ENCODE assay signal across 14 mouse cellular contexts in the genomic region with DNA sequence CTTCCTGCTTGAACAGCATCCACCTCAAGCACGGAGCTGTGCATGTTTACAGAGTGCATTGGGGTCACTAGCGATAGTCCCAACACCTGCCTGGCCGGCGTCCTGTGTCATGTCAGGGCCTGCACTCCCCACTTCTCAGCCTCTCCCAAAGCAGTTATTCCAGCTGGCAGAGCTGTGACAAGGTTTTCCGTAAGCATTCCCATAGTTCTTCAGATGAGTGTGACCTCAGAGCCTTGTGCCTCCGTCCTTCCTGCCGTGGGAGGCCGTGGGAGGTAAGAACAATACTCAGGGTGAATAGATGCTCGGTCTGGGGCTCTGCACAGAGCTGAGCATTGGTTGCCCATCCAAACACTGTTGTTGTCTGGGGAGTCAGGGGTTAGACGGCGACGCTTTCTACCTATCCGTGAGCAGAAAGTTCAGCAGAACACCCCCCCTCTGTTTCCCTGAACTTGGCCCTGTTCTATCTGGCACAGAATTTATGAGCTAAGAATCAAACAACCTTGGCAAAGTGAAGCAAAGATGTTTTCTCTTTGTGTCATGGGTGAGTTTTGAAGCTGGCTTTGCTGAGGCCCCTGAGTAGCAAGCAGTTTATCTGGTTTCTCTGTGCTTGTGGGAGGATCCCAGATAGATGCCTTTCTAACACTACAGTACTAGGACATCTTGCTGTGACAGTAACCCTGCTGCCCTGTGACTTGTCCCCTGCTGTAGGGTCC. TPM values are rescaled to one million over a fixed set of nuclear protein-coding genes. Genes with fewer than 3 reads are reported as not detected.
DNase-seq lines count a peak whose midpoint lies in the region; ATAC-seq and TF ChIP-seq lines count a peak whose summit lies in the region.
"Had no signal": no experiment of that assay in that cellular context is flagged by ENCODE, and none has a peak within 500 bp of the region (broad histone marks: within the 10 kb centered on the region; RNA-seq: fewer than 3 reads in every experiment).

No protein-coding gene starts in this region.

- ATAC-seq in heart, embryonic 16.5 days (replicated peaks; ENCODE audit: extremely low read depth, insufficient read depth, low FRiP score), result no peak
- ATAC-seq in lung, embryonic 15.5 days (ENCODE audit: borderline replicate concordance, extremely low read depth, low FRiP score, low TSS enrichment), result no peak
- no peak; the same call in 1 of the 2 replicates for ATAC-seq in stomach, postnatal 0 days (ENCODE audit: low FRiP score, low TSS enrichment)
- no peak for ATAC-seq in intestine, embryonic 16.5 days
- ATAC-seq: intestine, embryonic 15.5 days had no signal

- peak; percentile 74 for DNase-seq in adrenal gland, adult 2 months
- DNase-seq in adrenal gland, adult 18-20 months (ENCODE audit: low spot score in 2 of 2), result no peak
- no peak for DNase-seq in heart, postnatal 25 days (ENCODE audit: low spot score)
- no peak for DNase-seq in lung, postnatal 14 days
- DNase-seq in stomach, postnatal 0 days (ENCODE audit: low spot score), result no peak
- DNase-seq: cerebellum, postnatal 36 days; layer of hippocampus, postnatal 36 days; liver; lung, postnatal 10 days had no signal

- no peak for TF ChIP-seq CTCF in stomach, postnatal 0 days (IDR thresholded peaks at IDR 0.05; ENCODE audit: low read depth)

- peaks cover 47% of the 10 kb centered on the region for H3K4me1 ChIP-seq in heart, embryonic 16.5 days (ENCODE audit: control insufficient read depth, insufficient read depth, low read length)
- peaks cover 47% of the 10 kb centered on the region for H3K4me1 ChIP-seq in lung, embryonic 15.5 days
- H3K4me1 ChIP-seq in stomach, postnatal 0 days (replicated peaks; ENCODE audit: control insufficient read depth, insufficient read depth), result peaks cover 13% of the 10 kb centered on the region
- H3K4me1 ChIP-seq in intestine, embryonic 16.5 days (ENCODE audit: control insufficient read depth, insufficient read depth, low read length), result peaks cover 46% of the 10 kb centered on the region

- H3K36me3 ChIP-seq in heart, embryonic 16.5 days (ENCODE audit: control insufficient read depth, insufficient read depth), result peaks cover 6% of the 10 kb centered on the region; the same call in 1 of the 2 replicates
- H3K36me3 ChIP-seq in lung, embryonic 15.5 days, result peaks cover 8% of the 10 kb centered on the region
- H3K36me3 ChIP-seq in stomach, postnatal 0 days (ENCODE audit: control insufficient read depth, insufficient read depth, low read length), result peaks cover 2% of the 10 kb centered on the region; the same call in 1 of the 2 replicates
- 0 out of 2 replicates have a peak, but pooled peaks cover 7% of the 10 kb centered on the region for H3K36me3 ChIP-seq in intestine, embryonic 16.5 days (ENCODE audit: control insufficient read depth, insufficient read depth, low read length)

- no peak for TF ChIP-seq EP300 in stomach, postnatal 0 days (optimal IDR thresholded peaks at IDR 0.05)

- 58% methylated on average over 13 of the region's 13 CpGs for WGBS in heart, embryonic 16.5 days
- WGBS in lung, embryonic 15.5 days, result 71% methylated on average over 13 of the region's 13 CpGs
- 54% methylated on average over 13 of the region's 13 CpGs for WGBS in stomach, postnatal 0 days
- WGBS in intestine, embryonic 16.5 days, result 71% methylated on average over 13 of the region's 13 CpGs

- H3K27ac ChIP-seq in heart, embryonic 16.5 days (ENCODE audit: low read length), result peak overlapping the region; percentile 62
- H3K27ac ChIP-seq in lung, embryonic 15.5 days, result 0 out of 2 replicates have a peak overlapping the region, but pooled peaks have one; percentile 34
- H3K27ac ChIP-seq in stomach, postnatal 0 days (replicated peaks), result peak overlapping the region; percentile 75
- no peak overlapping the region for H3K27ac ChIP-seq in intestine, embryonic 16.5 days (ENCODE audit: low read length)
- H3K27ac ChIP-seq: hindbrain, embryonic 10.5 days had no signal

- 0 out of 2 replicates have a peak overlapping the region, but pooled peaks have one; percentile 19 for H3K9ac ChIP-seq in heart, embryonic 16.5 days (ENCODE audit: low read length)
- no peak overlapping the region for H3K9ac ChIP-seq in lung, embryonic 15.5 days
- 0 out of 2 replicates have a peak overlapping the region, but pooled peaks have one; percentile 8 for H3K9ac ChIP-seq in stomach, postnatal 0 days (ENCODE audit: low read length)
- no peak overlapping the region for H3K9ac ChIP-seq in intestine, embryonic 16.5 days (ENCODE audit: low read depth, low read length)
- H3K9ac ChIP-seq: intestine, embryonic 15.5 days had no signal

- no peak overlapping the region for H3K4me3 ChIP-seq in heart, embryonic 16.5 days (ENCODE audit: low read length)
- H3K4me3 ChIP-seq in lung, embryonic 15.5 days, result no peak overlapping the region
- no peak overlapping the region for H3K4me3 ChIP-seq in stomach, postnatal 0 days (ENCODE audit: low read depth, low read length)
- no peak overlapping the region for H3K4me3 ChIP-seq in intestine, embryonic 16.5 days (ENCODE audit: low read length)
- H3K4me3 ChIP-seq: hindbrain, embryonic 10.5 days; intestine, embryonic 15.5 days had no signal

- intact Hi-C loops in heart, postnatal 25 days (cut with DNase I), result no loop called here

- H3K27me3 ChIP-seq in heart, embryonic 16.5 days (ENCODE audit: control insufficient read depth, insufficient read depth, low read length), result no peaks in the 10 kb centered on the region
- no peaks in the 10 kb centered on the region for H3K27me3 ChIP-seq in lung, embryonic 15.5 days
- H3K27me3 ChIP-seq in stomach, postnatal 0 days (ENCODE audit: control insufficient read depth, insufficient read depth, low read length), result no peaks in the 10 kb centered on the region
- no peaks in the 10 kb centered on the region for H3K27me3 ChIP-seq in intestine, embryonic 16.5 days (replicated peaks; ENCODE audit: control insufficient read depth, insufficient read depth, low read length)
- H3K27me3 ChIP-seq: intestine, embryonic 15.5 days had no signal

- H3K9me3 ChIP-seq in heart, embryonic 16.5 days (replicated peaks; ENCODE audit: control insufficient read depth, low read length), result no peaks in the 10 kb centered on the region
- H3K9me3 ChIP-seq in lung, embryonic 15.5 days, result no peaks in the 10 kb centered on the region
- no peaks in the 10 kb centered on the region for H3K9me3 ChIP-seq in stomach, postnatal 0 days (ENCODE audit: control insufficient read depth, low read length)
- H3K9me3 ChIP-seq in intestine, embryonic 16.5 days (ENCODE audit: control insufficient read depth, low read length), result no peaks in the 10 kb centered on the region
- H3K9me3 ChIP-seq: hindbrain, embryonic 10.5 days; intestine, embryonic 15.5 days had no signal

- no peak overlapping the region for H3K4me2 ChIP-seq in heart, embryonic 16.5 days (ENCODE audit: low read depth, low read length)
- no peak overlapping the region for H3K4me2 ChIP-seq in lung, embryonic 15.5 days
- H3K4me2 ChIP-seq in stomach, postnatal 0 days (replicated peaks; ENCODE audit: low read depth), result no peak overlapping the region
- no peak overlapping the region for H3K4me2 ChIP-seq in intestine, embryonic 16.5 days (ENCODE audit: low read depth, low read length)
- H3K4me2 ChIP-seq: intestine, embryonic 15.5 days had no signal

RNA-seq across cellular contexts. Expression of a gene that starts 34.0 kb away (rescaled TPM):
- total RNA-seq in adrenal gland, adult 2 months (2021), result 100 to 1,000 TPM; 312 to 392 TPM
- 140 and 199 TPM in 2 replicates for polyA plus RNA-seq in adrenal gland, adult 2 months (2012; rRNA removed)
- 100 to 1,000 TPM; 351 to 362 TPM for total RNA-seq in adrenal gland, adult 18-20 months (2021)
- 382 and 385 TPM in 2 replicates for polyA plus RNA-seq in heart, embryonic 16.5 days (2015; fragmentation: Nextera tagmentation; extraction: Ambion mirVana)
- 100 to 1,000 TPM; 415 to 449 TPM for total RNA-seq in heart, postnatal 25 days (2021)
- polyA plus RNA-seq in lung, embryonic 15.5 days (2015; fragmentation: Nextera tagmentation; extraction: Ambion mirVana), result 454 and 467 TPM in 2 replicates
- polyA plus RNA-seq in stomach, postnatal 0 days (2015; fragmentation: Nextera tagmentation; extraction: Ambion mirVana), result 341 and 344 TPM in 2 replicates
- 440 and 454 TPM in 2 replicates for polyA plus RNA-seq in intestine, embryonic 16.5 days (2015; fragmentation: Nextera tagmentation; extraction: Ambion mirVana)

Comparison
In these comparisons a context has a peak if more than half of its experiments do, and no peak if none do; other contexts are left out.
1. H3K9ac ChIP-seq: peak in heart, embryonic 16.5 days (single experiment) and stomach, postnatal 0 days (single experiment); none in lung, embryonic 15.5 days (single experiment) and intestine, embryonic 16.5 days (single experiment).